Mouse (Mus musculus): Measurements from ENCODE around the gene Hoxc12. TPM values are rescaled to one million over a fixed set of nuclear protein-coding genes. Genes with fewer than 3 reads are reported as not detected.

The Hoxc12 gene
- polyA plus RNA-seq, 1 experiment from 2014 or later, result not detected

GRCm38 (mm10) chr15:102978615-102979515 is 42.3 kb downstream of the Hoxc12 start:
- peaks cover 6% of the 10 kb centered on the region for H3K4me1 ChIP-seq (replicated peaks; ENCODE audit: control insufficient read depth, insufficient read depth, low read length)
- no peak overlapping the region for H3K4me2 ChIP-seq (ENCODE audit: low read length)
- WGBS, result under 1% methylated on average over 13 of the region's 13 CpGs
- ATAC-seq, result no peak
- no peak overlapping the region for H3K9ac ChIP-seq (replicated peaks; ENCODE audit: low read depth, low read length)
- no peaks in the 10 kb centered on the region for H3K9me3 ChIP-seq (ENCODE audit: control insufficient read depth, low read length)
- no peak overlapping the region for H3K4me3 ChIP-seq (replicated peaks; ENCODE audit: low read length)
- peaks cover 85% of the 10 kb centered on the region for H3K27me3 ChIP-seq (replicated peaks; ENCODE audit: control insufficient read depth, insufficient read depth, low read length)
- H3K27ac ChIP-seq (ENCODE audit: low read length), result no peak overlapping the region
- no peaks in the 10 kb centered on the region for H3K36me3 ChIP-seq (ENCODE audit: control insufficient read depth, insufficient read depth)

- no peak for ATAC-seq
- H3K9me3 ChIP-seq (ENCODE audit: control insufficient read depth, low read length), result no peaks in the 10 kb centered on the region
- peaks cover 87% of the 10 kb centered on the region for H3K27me3 ChIP-seq (replicated peaks; ENCODE audit: control insufficient read depth, insufficient read depth, low read length)
- H3K4me1 ChIP-seq (replicated peaks; ENCODE audit: control insufficient read depth, insufficient read depth, low read length), result peaks cover 6% of the 10 kb centered on the region
- no peak overlapping the region for H3K4me2 ChIP-seq (ENCODE audit: low read length)
- 0% methylated on average over 1 of the region's 1 CpGs for WGBS
- no peak overlapping the region for H3K4me3 ChIP-seq (replicated peaks; ENCODE audit: low read length)
- no peak overlapping the region for H3K27ac ChIP-seq (ENCODE audit: low read length)
- no peak overlapping the region for H3K9ac ChIP-seq (replicated peaks; ENCODE audit: low read depth, low read length)
- H3K36me3 ChIP-seq (ENCODE audit: control insufficient read depth, insufficient read depth), result no peaks in the 10 kb centered on the region
These were observed 43.4 kb downstream of the Hoxc12 start for GRCm38 (mm10) chr15:102979936-102980335.

GRCm38 (mm10) chr15:102980352-102980751 is 43.8 kb downstream of the Hoxc12 start:
- no peaks in the 10 kb centered on the region for H3K36me3 ChIP-seq (ENCODE audit: control insufficient read depth, insufficient read depth)
- no peak overlapping the region for H3K9ac ChIP-seq (replicated peaks; ENCODE audit: low read depth, low read length)
- H3K9me3 ChIP-seq (ENCODE audit: control insufficient read depth, low read length), result no peaks in the 10 kb centered on the region
- H3K27ac ChIP-seq (ENCODE audit: low read length), result no peak overlapping the region
- 2% methylated on average over 11 of the region's 11 CpGs for WGBS
- ATAC-seq, result no peak
- H3K27me3 ChIP-seq (replicated peaks; ENCODE audit: control insufficient read depth, insufficient read depth, low read length), result peaks cover 87% of the 10 kb centered on the region
- no peak overlapping the region for H3K4me3 ChIP-seq (replicated peaks; ENCODE audit: low read length)
- peaks cover 6% of the 10 kb centered on the region for H3K4me1 ChIP-seq (replicated peaks; ENCODE audit: control insufficient read depth, insufficient read depth, low read length)
- H3K4me2 ChIP-seq (ENCODE audit: low read length), result no peak overlapping the region

- ATAC-seq, result no peak
- H3K9ac ChIP-seq (replicated peaks; ENCODE audit: low read depth, low read length), result no peak overlapping the region
- no peaks in the 10 kb centered on the region for H3K9me3 ChIP-seq (ENCODE audit: control insufficient read depth, low read length)
- H3K36me3 ChIP-seq (ENCODE audit: control insufficient read depth, insufficient read depth), result no peaks in the 10 kb centered on the region
- H3K27ac ChIP-seq (ENCODE audit: low read length), result no peak overlapping the region
- 0% methylated on average over 14 of the region's 14 CpGs for WGBS
- H3K27me3 ChIP-seq (replicated peaks; ENCODE audit: control insufficient read depth, insufficient read depth, low read length), result peaks cover 87% of the 10 kb centered on the region
- peak overlapping the region; percentile 13 for H3K4me3 ChIP-seq (replicated peaks; ENCODE audit: low read length)
- H3K4me1 ChIP-seq (replicated peaks; ENCODE audit: control insufficient read depth, insufficient read depth, low read length), result peaks cover 6% of the 10 kb centered on the region
- peak overlapping the region; percentile 14; the same call in 1 of the 2 replicates for H3K4me2 ChIP-seq (ENCODE audit: low read length)
These were observed 44.4 kb downstream of the Hoxc12 start for GRCm38 (mm10) chr15:102980912-102981311.

GRCm38 (mm10) chr15:102981379-102982288 is 45.1 kb downstream of the Hoxc12 start:
- no peak overlapping the region for H3K9ac ChIP-seq (replicated peaks; ENCODE audit: low read depth, low read length)
- H3K9me3 ChIP-seq (ENCODE audit: control insufficient read depth, low read length), result no peaks in the 10 kb centered on the region
- peak overlapping the region; percentile 13 for H3K4me3 ChIP-seq (replicated peaks; ENCODE audit: low read length)
- no peak overlapping the region for H3K27ac ChIP-seq (ENCODE audit: low read length)
- H3K27me3 ChIP-seq (replicated peaks; ENCODE audit: control insufficient read depth, insufficient read depth, low read length), result peaks cover 92% of the 10 kb centered on the region
- peak overlapping the region; percentile 28 for H3K4me2 ChIP-seq (ENCODE audit: low read length)
- no peaks in the 10 kb centered on the region for H3K36me3 ChIP-seq (ENCODE audit: control insufficient read depth, insufficient read depth)
- H3K4me1 ChIP-seq (replicated peaks; ENCODE audit: control insufficient read depth, insufficient read depth, low read length), result peaks cover 6% of the 10 kb centered on the region
- WGBS, result under 1% methylated on average over 88 of the region's 88 CpGs
- no peak for ATAC-seq

- no peaks in the 10 kb centered on the region for H3K9me3 ChIP-seq (ENCODE audit: control insufficient read depth, low read length)
- H3K4me3 ChIP-seq (replicated peaks; ENCODE audit: low read length), result no peak overlapping the region
- no peak for ATAC-seq
- H3K4me1 ChIP-seq (replicated peaks; ENCODE audit: control insufficient read depth, insufficient read depth, low read length), result peaks cover 6% of the 10 kb centered on the region
- no peak overlapping the region for H3K4me2 ChIP-seq (ENCODE audit: low read length)
- 0% methylated on average over 12 of the region's 12 CpGs for WGBS
- H3K9ac ChIP-seq (replicated peaks; ENCODE audit: low read depth, low read length), result no peak overlapping the region
- no peak overlapping the region for H3K27ac ChIP-seq (ENCODE audit: low read length)
- peaks cover 93% of the 10 kb centered on the region for H3K27me3 ChIP-seq (replicated peaks; ENCODE audit: control insufficient read depth, insufficient read depth, low read length)
- no peaks in the 10 kb centered on the region for H3K36me3 ChIP-seq (ENCODE audit: control insufficient read depth, insufficient read depth)
These were observed 47.2 kb downstream of the Hoxc12 start for GRCm38 (mm10) chr15:102983716-102984115.

GRCm38 (mm10) chr15:102984521-102984920 is 48.0 kb downstream of the Hoxc12 start:
- ATAC-seq, result no peak
- H3K4me2 ChIP-seq (ENCODE audit: low read length), result no peak overlapping the region
- no peaks in the 10 kb centered on the region for H3K9me3 ChIP-seq (ENCODE audit: control insufficient read depth, low read length)
- H3K9ac ChIP-seq (replicated peaks; ENCODE audit: low read depth, low read length), result no peak overlapping the region
- H3K27me3 ChIP-seq (replicated peaks; ENCODE audit: control insufficient read depth, insufficient read depth, low read length), result peaks cover 93% of the 10 kb centered on the region
- WGBS, result 1% methylated on average over 10 of the region's 10 CpGs
- H3K4me3 ChIP-seq (replicated peaks; ENCODE audit: low read length), result no peak overlapping the region
- peaks cover 6% of the 10 kb centered on the region for H3K4me1 ChIP-seq (replicated peaks; ENCODE audit: control insufficient read depth, insufficient read depth, low read length)
- no peaks in the 10 kb centered on the region for H3K36me3 ChIP-seq (ENCODE audit: control insufficient read depth, insufficient read depth)
- H3K27ac ChIP-seq (ENCODE audit: low read length), result no peak overlapping the region

GRCm38 (mm10) chr15:102984925-102985324 is 48.4 kb downstream of the Hoxc12 start:
- no peak for ATAC-seq
- no peaks in the 10 kb centered on the region for H3K36me3 ChIP-seq (ENCODE audit: control insufficient read depth, insufficient read depth)
- H3K4me3 ChIP-seq (replicated peaks; ENCODE audit: low read length), result no peak overlapping the region
- peaks cover 6% of the 10 kb centered on the region for H3K4me1 ChIP-seq (replicated peaks; ENCODE audit: control insufficient read depth, insufficient read depth, low read length)
- H3K9ac ChIP-seq (replicated peaks; ENCODE audit: low read depth, low read length), result no peak overlapping the region
- 0% methylated on average over 3 of the region's 3 CpGs for WGBS
- H3K4me2 ChIP-seq (ENCODE audit: low read length), result no peak overlapping the region
- H3K27me3 ChIP-seq (replicated peaks; ENCODE audit: control insufficient read depth, insufficient read depth, low read length), result peaks cover 93% of the 10 kb centered on the region
- no peak overlapping the region for H3K27ac ChIP-seq (ENCODE audit: low read length)
- H3K9me3 ChIP-seq (ENCODE audit: control insufficient read depth, low read length), result no peaks in the 10 kb centered on the region

All from forebrain, embryonic 16.5 days (tissue).